Mouse (Mus musculus) heart, adult 2 months (tissue): ENCODE data around the gene Gm10964. TPM values are rescaled to one million over a fixed set of nuclear protein-coding genes. Genes with fewer than 3 reads are reported as not detected.

Experiments used
- DNase-seq, 2 experiments: peaks; one replicate each; pipeline ENCODE4 v3.0.0; 2021
- H3K27ac ChIP-seq: fragments of 200-600 bp; 2 replicates; pipeline ENCODE4 v1.8.1; 2022
- H3K27me3 ChIP-seq: fragments of 200-500 bp; 2 replicates; pipeline ENCODE4 v1.6.1; 2012; ENCODE audit warnings: mild to moderate bottlenecking, low read length, inconsistent platforms, mixed read lengths; ENCODE audit not compliant: control insufficient read depth, insufficient read depth
- H3K36me3 ChIP-seq: fragments of 200-500 bp; 2 replicates; pipeline ENCODE4 v1.6.1; 2012; ENCODE audit warnings: low read length, inconsistent platforms; ENCODE audit not compliant: control insufficient read depth, insufficient read depth
- H3K4me1 ChIP-seq: fragments of 200-500 bp; 2 replicates; pipeline ENCODE4 v1.6.1; 2011; ENCODE audit warnings: low read length; ENCODE audit not compliant: control insufficient read depth, insufficient read depth
- H3K4me3 ChIP-seq: fragments of 200-600 bp; 2 replicates; pipeline ENCODE4 v1.8.1; 2022
- H3K79me2 ChIP-seq: fragments of 200-500 bp; replicated peaks from 2 replicates; pipeline ENCODE4 v1.6.1; 2012; ENCODE audit warnings: mild to moderate bottlenecking, inconsistent platforms, low read length, moderate library complexity, mixed read lengths; ENCODE audit not compliant: control insufficient read depth, insufficient read depth
- H3K9ac ChIP-seq: fragments of 200-500 bp; 2 replicates; pipeline ENCODE4 v1.6.1; 2012; ENCODE audit warnings: low read depth, mild to moderate bottlenecking, control low read depth, inconsistent platforms, low read length, mixed read lengths
- CTCF ChIP-seq: fragments of 200-600 bp; IDR thresholded peaks from 2 replicates; pipeline ENCODE4 v1.8.1; 2022; ENCODE audit warnings: antibody characterized with exemption, mild to moderate bottlenecking, moderate library complexity
- EP300 ChIP-seq: fragments of 200-500 bp; IDR thresholded peaks from 2 replicates; pipeline ENCODE4 v1.6.1; 2011; ENCODE audit warnings: low read depth, low read length, control low read depth; ENCODE audit not compliant: insufficient read depth
- POLR2A ChIP-seq: fragments of 200-500 bp; IDR thresholded peaks from 2 replicates; pipeline ENCODE4 v1.6.1; 2011; ENCODE audit warnings: mild to moderate bottlenecking, low read depth, low read length, control low read depth; ENCODE audit not compliant: insufficient read depth
- WGBS: fragments of 180-500 bp; shearing (Covaris S2); methylation state at CpG from one replicate; pipeline ENCODE4 v1.1.7; 2018; 5-methylcytosine and 5-hydroxymethylcytosine counted together
- intact Hi-C: fragments of 180-260 bp; cut with DNase I; formaldehyde crosslinking; loops from one replicate; pipeline ENCODE4 v1.15.1; 2025
- polyA plus RNA-seq: library from polyadenylated mRNA; depleted of rRNA; stranded (reverse); fragments of >200 nt; gene quantifications from 2 replicates; pipeline ENCODE4 v1.2.3, GENCODE M21; 2012
- total RNA-seq, 2 experiments: library from RNA; stranded (reverse); gene quantifications; 2 replicates each; pipeline ENCODE4 v1.2.3; 2021

The Gm10964 gene
- total and polyA plus RNA-seq, 3 experiments, result not detected

DNA sequence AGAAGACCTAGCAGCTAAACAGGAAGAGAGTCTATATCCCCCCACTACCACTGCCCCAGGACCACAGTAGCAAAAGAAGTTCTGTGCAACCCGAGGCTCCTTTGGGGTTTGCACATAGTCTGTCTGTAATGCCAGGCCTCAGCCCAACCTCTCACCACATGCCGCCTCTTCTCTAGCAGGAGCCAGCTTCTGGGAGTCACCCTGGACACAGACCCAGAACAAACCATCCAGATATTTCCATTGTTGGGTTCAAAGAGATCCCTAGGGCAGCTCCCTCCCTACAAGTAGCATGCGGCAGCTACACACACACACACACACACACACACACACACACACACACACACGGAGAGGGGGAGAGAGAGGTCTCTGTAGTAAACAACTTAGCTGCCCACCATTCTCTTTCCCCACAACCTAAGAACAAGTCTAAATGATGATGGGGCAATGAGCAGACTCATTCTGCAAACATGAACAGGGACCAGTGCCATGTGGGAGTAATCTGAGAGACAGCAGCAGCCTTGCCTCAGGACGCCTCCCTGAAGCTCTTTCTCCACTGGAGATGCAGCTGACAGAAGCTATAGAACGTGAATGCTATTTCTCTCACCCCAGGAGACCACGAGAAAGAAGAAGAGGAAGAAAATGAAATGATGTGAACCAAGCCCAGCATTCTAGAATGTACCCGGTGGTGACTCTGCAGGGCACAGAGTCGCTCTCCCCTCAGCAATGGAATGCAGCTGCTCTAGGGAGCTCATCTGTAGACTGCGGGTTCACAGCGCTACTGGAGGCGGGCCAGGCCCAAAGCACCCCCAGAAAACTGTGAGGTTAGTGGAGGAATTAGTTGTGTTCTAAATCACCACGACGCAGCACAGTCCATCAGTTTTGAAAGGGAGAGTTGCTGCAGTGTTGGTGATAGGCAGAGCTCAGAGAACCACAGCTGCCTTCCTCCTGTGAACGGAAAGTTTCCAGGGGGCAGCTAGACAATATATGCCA is 22.1 kb upstream of the Gm10964 start:
- Histone ChIP-seq H3K9ac (no peak overlapping the region), H3K4me3 (no peak overlapping the region), H3K27me3 (no peaks in the 10 kb centered on the region), H3K27ac (peak overlapping the region; percentile 2; the same call in 1 of the 2 replicates), H3K36me3 (no peaks in the 10 kb centered on the region), H3K4me1 (no peaks in the 10 kb centered on the region; the same call in 1 of the 2 replicates), H3K79me2 (no peaks in the 10 kb centered on the region)
- intact Hi-C loops, result no loop called here
- 55% methylated on average over 15 of the region's 15 CpGs for WGBS
- peak; percentile 32 to 37 for DNase-seq
- no peak for TF ChIP-seq EP300
- no peak for TF ChIP-seq POLR2A
- no peak for TF ChIP-seq CTCF

GRCm38 (mm10) chr3:103718728-103719127 is 20.4 kb upstream of the Gm10964 start:
- no peak overlapping the region for H3K27ac ChIP-seq
- H3K4me1 ChIP-seq, result no peaks in the 10 kb centered on the region; the same call in 1 of the 2 replicates
- no peak overlapping the region for H3K4me3 ChIP-seq
- intact Hi-C loops, result no loop called here
- H3K27me3 ChIP-seq, result no peaks in the 10 kb centered on the region
- no peak for DNase-seq
- no peaks in the 10 kb centered on the region for H3K79me2 ChIP-seq
- no peak overlapping the region for H3K9ac ChIP-seq
- WGBS, result 86% methylated on average over 4 of the region's 4 CpGs
- no peak for TF ChIP-seq POLR2A
- no peak for TF ChIP-seq EP300
- TF ChIP-seq CTCF, result no peak
- H3K36me3 ChIP-seq, result no peaks in the 10 kb centered on the region

DNA sequence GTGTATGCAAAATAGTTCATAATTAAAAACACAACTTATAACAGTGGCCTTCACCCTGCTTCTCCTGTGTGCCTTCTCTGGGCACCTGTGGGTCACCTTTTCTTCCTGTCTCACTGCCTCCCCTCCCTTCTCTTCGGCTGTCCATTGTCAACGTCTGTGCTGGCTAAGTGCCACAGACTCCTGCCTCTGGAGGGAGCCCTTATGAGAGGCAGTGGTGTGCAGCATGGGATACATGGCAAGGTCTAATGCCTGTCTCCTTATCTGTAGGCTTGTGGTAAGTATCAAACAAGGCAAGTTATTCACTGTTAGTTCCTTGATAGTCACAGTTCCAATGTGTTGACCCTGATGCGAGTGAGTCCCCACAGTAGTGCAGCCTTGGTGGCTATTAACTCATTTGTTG is 15.0 kb upstream of the Gm10964 start:
- H3K36me3 ChIP-seq, result no peaks in the 10 kb centered on the region
- no peak for DNase-seq
- H3K27me3 ChIP-seq, result no peaks in the 10 kb centered on the region
- H3K27ac ChIP-seq, result no peak overlapping the region
- intact Hi-C loops, result no loop called here
- H3K4me3 ChIP-seq, result no peak overlapping the region
- WGBS, result 19% methylated on average over 3 of the region's 3 CpGs
- no peaks in the 10 kb centered on the region for H3K79me2 ChIP-seq
- peak; percentile 17; the same call in 1 of the 2 replicates for TF ChIP-seq CTCF
- TF ChIP-seq EP300, result no peak
- TF ChIP-seq POLR2A, result no peak
- H3K4me1 ChIP-seq, result no peaks in the 10 kb centered on the region
- no peak overlapping the region for H3K9ac ChIP-seq

GRCm38 (mm10) chr3:103726642-103727041 is 12.5 kb upstream of the Gm10964 start:
- TF ChIP-seq POLR2A, result no peak
- TF ChIP-seq EP300, result no peak
- no peak for TF ChIP-seq CTCF
- Histone ChIP-seq H3K36me3 (no peaks in the 10 kb centered on the region), H3K27ac (no peak overlapping the region), H3K4me3 (no peak overlapping the region), H3K79me2 (no peaks in the 10 kb centered on the region), H3K9ac (no peak overlapping the region), H3K27me3 (no peaks in the 10 kb centered on the region), H3K4me1 (no peaks in the 10 kb centered on the region)
- 60% methylated on average over 3 of the region's 3 CpGs for WGBS
- peak in 1 of 2 experiments; percentile 4 for DNase-seq
- intact Hi-C loops, result no loop called here

DNA sequence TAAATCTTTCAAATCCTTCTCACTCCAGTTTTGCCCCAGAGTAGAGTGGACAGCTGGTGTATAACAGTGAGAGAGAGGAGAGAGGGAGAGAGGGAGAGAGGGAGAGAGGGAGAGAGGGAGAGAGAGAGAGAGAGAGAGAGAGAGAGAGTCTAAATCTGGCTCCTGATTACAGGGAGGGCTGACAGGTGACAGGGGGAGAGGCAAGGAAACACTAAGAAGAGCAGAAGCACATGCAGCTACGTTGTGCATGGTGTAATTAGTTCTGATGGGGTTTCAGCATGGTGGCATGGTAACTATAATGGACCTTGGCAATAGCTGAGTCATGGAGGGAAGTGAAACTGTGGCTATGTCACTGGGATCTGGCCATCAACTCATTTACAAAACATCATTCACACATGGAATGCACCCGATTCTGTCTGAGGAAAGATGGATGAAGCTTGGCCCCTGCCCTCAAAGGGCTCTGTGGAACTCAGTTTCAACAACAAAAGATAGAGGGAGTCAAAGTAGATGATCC is 11.3 kb upstream of the Gm10964 start:
- Histone ChIP-seq H3K27me3 (no peaks in the 10 kb centered on the region), H3K4me1 (no peaks in the 10 kb centered on the region), H3K36me3 (no peaks in the 10 kb centered on the region), H3K9ac (no peak overlapping the region), H3K27ac (no peak overlapping the region), H3K79me2 (no peaks in the 10 kb centered on the region), H3K4me3 (no peak overlapping the region)
- intact Hi-C loops, result no loop called here
- WGBS, result 49% methylated on average over 2 of the region's 2 CpGs
- TF ChIP-seq CTCF, result no peak
- TF ChIP-seq POLR2A, result no peak
- no peak for TF ChIP-seq EP300
- no peak for DNase-seq

GRCm38 (mm10) chr3:103729850-103730249 is 9.3 kb upstream of the Gm10964 start:
- WGBS, result 84% methylated on average over 9 of the region's 9 CpGs
- Histone ChIP-seq H3K4me1 (no peaks in the 10 kb centered on the region), H3K9ac (no peak overlapping the region), H3K79me2 (no peaks in the 10 kb centered on the region), H3K27me3 (no peaks in the 10 kb centered on the region), H3K27ac (no peak overlapping the region), H3K4me3 (no peak overlapping the region), H3K36me3 (no peaks in the 10 kb centered on the region)
- intact Hi-C loops, result no loop called here
- no peak for DNase-seq
- TF ChIP-seq POLR2A (no peak), EP300 (no peak), CTCF (no peak)
